In genomic region chr15:16639631-16640030, GRCm38 (mm10) we compare ENCODE assay signal across 21 mouse cellular contexts.
"Had no signal": no experiment of that assay in that cellular context is flagged by ENCODE, and none has a peak within 500 bp of the region (broad histone marks: within the 10 kb centered on the region; RNA-seq: fewer than 3 reads in every experiment).

No protein-coding gene starts in this region.

- H3K4me1 ChIP-seq: limb, embryonic 10.5 days; limb, embryonic 13.5 days; liver, embryonic 12.5 days; liver, embryonic 15.5 days; lung, embryonic 15.5 days; megakaryocyte, embryonic 14.5 days; neural tube, embryonic 12.5 days; neural tube, embryonic 15.5 days had no signal

- H3K36me3 ChIP-seq: limb, embryonic 10.5 days; limb, embryonic 13.5 days; liver, embryonic 12.5 days; liver, embryonic 15.5 days; lung, embryonic 15.5 days; neural tube, embryonic 12.5 days; neural tube, embryonic 15.5 days had no signal

- H3K27me3 ChIP-seq: limb, embryonic 13.5 days; liver, embryonic 12.5 days; liver, embryonic 15.5 days; lung, embryonic 15.5 days; megakaryocyte, embryonic 14.5 days; neural tube, embryonic 12.5 days; neural tube, embryonic 15.5 days had no signal

- DNase-seq: kidney, postnatal 25 days; layer of hippocampus, postnatal 36 days; liver; lung, adult 18-20 months; lung, postnatal 10 days; lung, postnatal 36 days; midbrain, embryonic 14.5 days; thymus, adult 2 months; thymus, postnatal 14 days; thymus, postnatal 4 days had no signal

- H3K9ac ChIP-seq: limb, embryonic 13.5 days; liver, embryonic 12.5 days; liver, embryonic 15.5 days; lung, embryonic 15.5 days; neural tube, embryonic 12.5 days; neural tube, embryonic 15.5 days had no signal

- H3K4me2 ChIP-seq: limb, embryonic 13.5 days; liver, embryonic 12.5 days; liver, embryonic 15.5 days; lung, embryonic 15.5 days; midbrain, embryonic 11.5 days; neural tube, embryonic 12.5 days; neural tube, embryonic 15.5 days had no signal

- H3K27ac ChIP-seq: kidney, postnatal 0 days; left cerebral cortex, adult 2 months; limb, embryonic 10.5 days; limb, embryonic 13.5 days; liver, embryonic 12.5 days; liver, embryonic 15.5 days; lung, embryonic 15.5 days; neural tube, embryonic 12.5 days; neural tube, embryonic 15.5 days had no signal

- ATAC-seq: liver, embryonic 12.5 days had no signal

- H3K9me3 ChIP-seq: limb, embryonic 10.5 days; limb, embryonic 13.5 days; liver, embryonic 12.5 days; liver, embryonic 15.5 days; lung, embryonic 15.5 days; megakaryocyte, embryonic 14.5 days; neural tube, embryonic 12.5 days; neural tube, embryonic 15.5 days had no signal

- H3K4me3 ChIP-seq: left cerebral cortex, adult 2 months; limb, embryonic 10.5 days; limb, embryonic 13.5 days; liver, embryonic 12.5 days; liver, embryonic 15.5 days; lung, embryonic 15.5 days; megakaryocyte, embryonic 14.5 days; neural tube, embryonic 12.5 days; neural tube, embryonic 15.5 days had no signal
